Mouse (Mus musculus): ENCODE results near the gene Ces1g. TPM values are rescaled to one million over a fixed set of nuclear protein-coding genes. Genes with fewer than 3 reads are reported as not detected.

Gene Ces1g
- total RNA-seq, 2 experiments from 2014 or later: not detected

Other genes starting within 250 kb of the Ces1g start
- not detected in 2 replicates for gene Ces1c, start 206.0 kb downstream of the Ces1g start, total RNA-seq (2015; ENCODE audit: low replicate concordance)
- not detected in 2 replicates for gene Ces1c, start 206.0 kb downstream of the Ces1g start, total RNA-seq (2017; ENCODE audit: low replicate concordance)
- 0.42 TPM in 1 of 2 replicates, not detected in the other for gene Ces1d, start 139.5 kb downstream of the Ces1g start, total RNA-seq (2015; ENCODE audit: low replicate concordance)
- gene Ces1d, start 139.5 kb downstream of the Ces1g start, total RNA-seq (2017; ENCODE audit: low replicate concordance): not detected in 2 replicates
- not detected in 2 replicates for gene Ces1e, start 107.7 kb downstream of the Ces1g start, total RNA-seq (2015; ENCODE audit: low replicate concordance)
- not detected in 2 replicates for gene Ces1e, start 107.7 kb downstream of the Ces1g start, total RNA-seq (2017; ENCODE audit: low replicate concordance)
- gene Ces1f, start 57.6 kb downstream of the Ces1g start, total RNA-seq (2015; ENCODE audit: low replicate concordance): not detected in 2 replicates
- gene Ces1f, start 57.6 kb downstream of the Ces1g start, total RNA-seq (2017; ENCODE audit: low replicate concordance): not detected in 2 replicates
- gene Ces1h, start 42.4 kb upstream of the Ces1g start, total RNA-seq (2015; ENCODE audit: low replicate concordance): not detected in 2 replicates
- not detected in 2 replicates for gene Ces1h, start 42.4 kb upstream of the Ces1g start, total RNA-seq (2017; ENCODE audit: low replicate concordance)
- not detected in 2 replicates for gene Ces5a, start 198.5 kb upstream of the Ces1g start, total RNA-seq (2015; ENCODE audit: low replicate concordance)
- gene Ces5a, start 198.5 kb upstream of the Ces1g start, total RNA-seq (2017; ENCODE audit: low replicate concordance): 0.26 TPM in 1 of 2 replicates, not detected in the other